Mouse (Mus musculus) heart, adult 2 months (tissue): ENCODE results near the gene Phldb1.
A peak's percentile ranks its signal among the peaks of the same experiment; 100 is the strongest.

Source experiments
- CTCF ChIP-seq: fragments of 200-600 bp; IDR thresholded peaks from 2 replicates; pipeline ENCODE4 v1.8.1; 2022; ENCODE audit warnings: antibody characterized with exemption, mild to moderate bottlenecking, moderate library complexity
- EP300 ChIP-seq: fragments of 200-500 bp; IDR thresholded peaks from 2 replicates; pipeline ENCODE4 v1.6.1; 2011; ENCODE audit warnings: low read depth, low read length, control low read depth; ENCODE audit not compliant: insufficient read depth
- POLR2A ChIP-seq: fragments of 200-500 bp; IDR thresholded peaks from 2 replicates; pipeline ENCODE4 v1.6.1; 2011; ENCODE audit warnings: mild to moderate bottlenecking, low read depth, low read length, control low read depth; ENCODE audit not compliant: insufficient read depth

DNA sequence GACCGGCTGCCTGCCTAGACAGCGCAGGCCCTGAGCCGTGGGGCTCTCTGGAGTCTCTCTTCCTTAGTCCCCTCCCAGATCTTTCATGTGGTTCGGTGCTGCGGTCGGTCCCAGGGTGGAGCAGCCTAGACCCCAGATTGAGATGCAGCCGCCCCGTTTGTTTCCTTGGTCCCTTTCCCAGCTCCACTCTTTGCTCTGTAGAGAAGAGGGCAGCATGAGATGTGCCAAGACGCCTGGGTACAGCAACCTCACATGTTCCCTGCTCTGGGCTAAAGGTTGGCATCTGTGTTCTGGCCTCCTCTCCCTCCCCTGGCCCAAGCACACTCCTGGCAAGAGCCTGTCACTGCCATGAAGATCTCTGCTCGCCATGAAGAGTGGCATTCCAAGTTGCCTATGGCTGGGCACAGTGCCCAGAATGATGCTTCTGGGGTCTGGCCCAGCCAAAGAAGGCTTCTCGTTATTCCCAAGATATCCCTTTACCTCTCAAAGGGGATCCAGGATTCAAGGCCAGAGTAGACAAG, 11.4 kb downstream of the Phldb1 start:
- TF ChIP-seq EP300 (0 out of 2 replicates have a peak, but pooled peaks have one; percentile 26), POLR2A (no peak), CTCF (no peak)
